Mouse (Mus musculus): ENCODE measurements around the gene Galntl6. TPM values are rescaled to one million over a fixed set of nuclear protein-coding genes. Genes with fewer than 3 reads are reported as not detected.

Gene Galntl6
- polyA plus RNA-seq, 1 experiment from 2014 or later = 0.12 TPM

DNA sequence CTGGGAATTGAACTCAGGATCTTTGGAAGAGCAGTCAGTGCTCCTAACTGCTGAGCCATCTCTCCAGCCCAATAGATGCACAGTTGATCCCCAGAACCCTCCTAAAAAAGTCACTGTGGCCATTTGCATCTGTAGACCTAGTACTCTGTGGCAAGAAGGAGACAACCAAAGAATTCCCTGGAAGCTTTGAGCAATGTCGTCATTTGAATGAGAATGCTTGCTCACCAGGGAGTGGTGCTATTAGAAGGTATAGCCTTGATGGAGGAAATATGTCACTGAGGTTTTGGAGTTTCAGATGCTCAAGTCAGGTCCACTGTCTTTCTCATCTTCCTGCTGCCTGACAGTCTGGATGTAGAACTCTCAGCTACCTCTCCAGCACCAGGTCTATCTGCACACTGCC, 1151.5 kb downstream of the Galntl6 start:
- DNase-seq (no peak), ATAC-seq (ENCODE audit: insufficient read depth) (no peak)
- WGBS = 74% methylated on average over 1 of the region's 1 CpGs
- Histone ChIP-seq H3K9me3 (ENCODE audit: low read depth, low read length) (no peaks in the 10 kb centered on the region), H3K4me3 (ENCODE audit: low read depth, low read length) (no peak overlapping the region), H3K9ac (no peak overlapping the region), H3K4me1 (ENCODE audit: insufficient read depth) (no peaks in the 10 kb centered on the region), H3K4me2 (no peak overlapping the region), H3K27me3 (ENCODE audit: insufficient read depth, low read length) (no peaks in the 10 kb centered on the region), H3K27ac (ENCODE audit: low read depth) (no peak overlapping the region), H3K36me3 (ENCODE audit: insufficient read depth) (no peaks in the 10 kb centered on the region)
- TF ChIP-seq CTCF (IDR thresholded peaks at IDR 0.05; ENCODE audit: low read depth) = no peak

GRCm38 (mm10) chr8:57758857-57759256, 1153.6 kb downstream of the Galntl6 start:
- no peak for DNase-seq
- Histone ChIP-seq H3K9me3 (ENCODE audit: low read depth, low read length) (no peaks in the 10 kb centered on the region), H3K36me3 (ENCODE audit: insufficient read depth) (no peaks in the 10 kb centered on the region), H3K4me1 (ENCODE audit: insufficient read depth) (no peaks in the 10 kb centered on the region), H3K9ac (no peak overlapping the region), H3K27ac (ENCODE audit: low read depth) (no peak overlapping the region), H3K27me3 (ENCODE audit: insufficient read depth, low read length) (no peaks in the 10 kb centered on the region), H3K4me3 (ENCODE audit: low read depth, low read length) (no peak overlapping the region), H3K4me2 (no peak overlapping the region)
- ATAC-seq (ENCODE audit: insufficient read depth) = no peak
- TF ChIP-seq CTCF (IDR thresholded peaks at IDR 0.05; ENCODE audit: low read depth) = no peak

DNA sequence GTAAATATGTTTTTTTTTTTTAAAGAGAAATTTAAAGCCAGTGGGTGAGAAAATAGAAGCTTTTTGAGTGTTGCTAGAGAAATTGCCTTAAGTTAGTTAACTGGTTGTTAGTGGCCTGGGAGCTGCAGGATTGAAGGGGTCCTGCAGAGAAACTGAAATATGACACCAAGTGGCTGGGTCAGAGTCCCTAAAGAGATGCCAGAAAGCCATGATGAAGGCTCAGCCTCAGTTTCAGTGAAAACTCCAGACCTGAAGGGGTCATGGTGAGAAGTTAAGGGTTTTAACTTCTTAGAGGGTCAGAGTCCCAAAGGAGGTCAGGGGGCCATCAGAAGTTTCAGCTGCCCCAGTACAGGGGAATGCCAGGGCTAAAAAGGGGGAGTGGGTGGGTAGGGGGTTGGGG, 1155.0 kb downstream of the Galntl6 start:
- no peaks in the 10 kb centered on the region for H3K36me3 ChIP-seq (ENCODE audit: insufficient read depth)
- ATAC-seq (ENCODE audit: insufficient read depth) = no peak
- TF ChIP-seq CTCF (IDR thresholded peaks at IDR 0.05; ENCODE audit: low read depth) = no peak
- no peaks in the 10 kb centered on the region for H3K4me1 ChIP-seq (ENCODE audit: insufficient read depth)
- H3K27ac ChIP-seq (ENCODE audit: low read depth) = no peak overlapping the region
- no peak overlapping the region for H3K4me2 ChIP-seq
- no peaks in the 10 kb centered on the region for H3K27me3 ChIP-seq (ENCODE audit: insufficient read depth, low read length)
- no peak overlapping the region for H3K9ac ChIP-seq
- H3K9me3 ChIP-seq (ENCODE audit: low read depth, low read length) = no peaks in the 10 kb centered on the region
- no peak overlapping the region for H3K4me3 ChIP-seq (ENCODE audit: low read depth, low read length)
- no peak for DNase-seq

DNA sequence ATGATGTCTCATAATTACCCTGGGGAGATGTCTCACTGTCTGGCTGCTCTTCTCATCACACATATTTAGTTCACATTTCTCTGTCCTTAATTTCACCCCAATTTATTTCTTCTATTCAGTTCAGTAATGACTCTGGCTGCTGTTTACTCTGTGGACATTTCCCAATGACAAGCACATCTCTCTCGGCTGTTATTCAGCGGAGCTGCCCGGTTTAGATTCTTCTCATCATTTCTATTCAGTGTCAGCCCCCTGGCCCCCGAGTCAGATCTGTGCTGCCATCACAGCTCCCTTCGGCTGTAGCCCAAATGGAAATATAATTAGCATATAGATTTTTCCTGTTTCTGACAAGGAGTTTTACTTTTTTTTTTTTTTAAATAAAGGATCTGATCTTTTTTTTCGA, 1158.4 kb downstream of the Galntl6 start:
- peak; percentile 38; the same call in 1 of the 2 replicates for ATAC-seq (ENCODE audit: insufficient read depth)
- no peak overlapping the region for H3K4me2 ChIP-seq
- 39% methylated on average over 6 of the region's 6 CpGs for WGBS
- no peaks in the 10 kb centered on the region for H3K9me3 ChIP-seq (ENCODE audit: low read depth, low read length)
- no peak overlapping the region for H3K27ac ChIP-seq (ENCODE audit: low read depth)
- H3K27me3 ChIP-seq (ENCODE audit: insufficient read depth, low read length) = no peaks in the 10 kb centered on the region
- H3K4me3 ChIP-seq (ENCODE audit: low read depth, low read length) = no peak overlapping the region
- H3K36me3 ChIP-seq (ENCODE audit: insufficient read depth) = no peaks in the 10 kb centered on the region
- no peak for TF ChIP-seq CTCF (IDR thresholded peaks at IDR 0.05; ENCODE audit: low read depth)
- H3K4me1 ChIP-seq (ENCODE audit: insufficient read depth) = no peaks in the 10 kb centered on the region
- DNase-seq = peak; percentile 49
- no peak overlapping the region for H3K9ac ChIP-seq

- no peak overlapping the region for H3K4me2 ChIP-seq
- no peak for ATAC-seq (ENCODE audit: insufficient read depth)
- no peak overlapping the region for H3K9ac ChIP-seq
- WGBS = 83% methylated on average over 12 of the region's 12 CpGs
- no peaks in the 10 kb centered on the region for H3K9me3 ChIP-seq (ENCODE audit: low read depth, low read length)
- no peaks in the 10 kb centered on the region for H3K4me1 ChIP-seq (ENCODE audit: insufficient read depth)
- no peak for DNase-seq
- H3K4me3 ChIP-seq (ENCODE audit: low read depth, low read length) = no peak overlapping the region
- no peak for TF ChIP-seq CTCF (IDR thresholded peaks at IDR 0.05; ENCODE audit: low read depth)
- H3K27ac ChIP-seq (ENCODE audit: low read depth) = no peak overlapping the region
- no peaks in the 10 kb centered on the region for H3K27me3 ChIP-seq (ENCODE audit: insufficient read depth, low read length)
- H3K36me3 ChIP-seq (ENCODE audit: insufficient read depth) = no peaks in the 10 kb centered on the region
These were observed 1168.8 kb downstream of the Galntl6 start for GRCm38 (mm10) chr8:57743636-57744035.

GRCm38 (mm10) chr8:57741983-57742382, 1170.5 kb downstream of the Galntl6 start:
- Histone ChIP-seq H3K36me3 (ENCODE audit: insufficient read depth) (no peaks in the 10 kb centered on the region), H3K4me3 (ENCODE audit: low read depth, low read length) (no peak overlapping the region), H3K9ac (no peak overlapping the region), H3K27me3 (ENCODE audit: insufficient read depth, low read length) (no peaks in the 10 kb centered on the region), H3K4me1 (ENCODE audit: insufficient read depth) (no peaks in the 10 kb centered on the region), H3K9me3 (ENCODE audit: low read depth, low read length) (no peaks in the 10 kb centered on the region), H3K27ac (ENCODE audit: low read depth) (no peak overlapping the region), H3K4me2 (no peak overlapping the region)
- ATAC-seq (ENCODE audit: insufficient read depth) (no peak), DNase-seq (no peak)
- 57% methylated on average over 6 of the region's 6 CpGs for WGBS
- no peak for TF ChIP-seq CTCF (IDR thresholded peaks at IDR 0.05; ENCODE audit: low read depth)

GRCm38 (mm10) chr8:57741309-57741708, 1171.1 kb downstream of the Galntl6 start:
- H3K36me3 ChIP-seq (ENCODE audit: insufficient read depth) = no peaks in the 10 kb centered on the region
- no peaks in the 10 kb centered on the region for H3K27me3 ChIP-seq (ENCODE audit: insufficient read depth, low read length)
- H3K4me2 ChIP-seq = no peak overlapping the region
- DNase-seq (no peak), ATAC-seq (ENCODE audit: insufficient read depth) (no peak)
- no peak overlapping the region for H3K9ac ChIP-seq
- H3K4me1 ChIP-seq (ENCODE audit: insufficient read depth) = no peaks in the 10 kb centered on the region
- H3K9me3 ChIP-seq (ENCODE audit: low read depth, low read length) = no peaks in the 10 kb centered on the region
- no peak overlapping the region for H3K27ac ChIP-seq (ENCODE audit: low read depth)
- WGBS = 59% methylated on average over 8 of the region's 8 CpGs
- no peak for TF ChIP-seq CTCF (IDR thresholded peaks at IDR 0.05; ENCODE audit: low read depth)
- no peak overlapping the region for H3K4me3 ChIP-seq (ENCODE audit: low read depth, low read length)

DNA sequence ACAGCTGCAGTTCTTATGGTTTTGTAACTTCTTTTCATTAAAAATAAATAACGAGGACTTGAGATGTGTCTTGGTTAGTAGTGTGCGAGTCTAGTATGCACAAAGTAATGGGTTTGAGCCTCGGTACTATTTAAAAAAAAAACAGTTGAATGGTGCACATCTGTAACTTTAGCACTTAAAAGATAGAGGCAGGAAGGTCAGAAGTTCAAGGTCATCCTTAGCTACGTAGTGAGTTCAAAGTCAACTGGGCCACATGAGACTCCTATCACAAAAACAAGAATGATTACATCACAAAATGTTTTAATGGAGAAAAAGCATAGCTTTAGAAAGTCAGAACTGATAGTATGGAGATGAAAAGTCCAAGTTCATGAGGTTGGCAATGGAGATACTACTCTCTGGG, 1175.2 kb downstream of the Galntl6 start:
- Histone ChIP-seq H3K9ac (no peak overlapping the region), H3K4me1 (ENCODE audit: insufficient read depth) (no peaks in the 10 kb centered on the region), H3K4me2 (no peak overlapping the region), H3K36me3 (ENCODE audit: insufficient read depth) (no peaks in the 10 kb centered on the region), H3K4me3 (ENCODE audit: low read depth, low read length) (no peak overlapping the region), H3K9me3 (ENCODE audit: low read depth, low read length) (no peaks in the 10 kb centered on the region), H3K27ac (ENCODE audit: low read depth) (no peak overlapping the region), H3K27me3 (ENCODE audit: insufficient read depth, low read length) (no peaks in the 10 kb centered on the region)
- TF ChIP-seq CTCF (IDR thresholded peaks at IDR 0.05; ENCODE audit: low read depth) = no peak
- no peak for ATAC-seq (ENCODE audit: insufficient read depth)
- WGBS = 82% methylated on average over 4 of the region's 4 CpGs
- DNase-seq = no peak
